Mouse (Mus musculus) embryonic fibroblast, embryonic 13.5 days (primary cell): ENCODE measurements at regions not wholly inside any gene's neighbourhood (a gene's known extent, or its start where the extent isn't known, plus 50 kb on each side); places are given as distances from the start of the nearest gene placed in this dataset.
"Not testable (repeated sequence)": the region's sequence is repeated elsewhere in the genome, so short reads cannot be mapped to it uniquely, and the experiment has no call there.

Experiments used
- H3K27ac ChIP-seq: 2 replicates; pipeline ENCODE4 v1.5.1; 2012; ENCODE audit warnings: low read length, control low read depth, inconsistent platforms; ENCODE audit not compliant: insufficient read depth
- H3K4me1 ChIP-seq: 2 replicates; pipeline ENCODE4 v1.6.1; 2011; ENCODE audit warnings: low read length; ENCODE audit not compliant: control insufficient read depth, insufficient read depth
- H3K4me3 ChIP-seq: 2 replicates; pipeline ENCODE4 v1.5.1; 2011; ENCODE audit warnings: mild to moderate bottlenecking, control low read depth, low read length; ENCODE audit not compliant: insufficient read depth
- CTCF ChIP-seq: IDR thresholded peaks from 2 replicates; pipeline ENCODE4 v1.5.1; 2011; ENCODE audit warnings: mild to moderate bottlenecking, control low read depth, low read length, moderate library complexity, borderline replicate concordance; ENCODE audit not compliant: insufficient read depth
- POLR2A ChIP-seq: IDR thresholded peaks from 2 replicates; pipeline ENCODE4 v1.6.1; 2011; ENCODE audit warnings: low read depth, mild to moderate bottlenecking, control low read depth, low read length, moderate library complexity

DNA sequence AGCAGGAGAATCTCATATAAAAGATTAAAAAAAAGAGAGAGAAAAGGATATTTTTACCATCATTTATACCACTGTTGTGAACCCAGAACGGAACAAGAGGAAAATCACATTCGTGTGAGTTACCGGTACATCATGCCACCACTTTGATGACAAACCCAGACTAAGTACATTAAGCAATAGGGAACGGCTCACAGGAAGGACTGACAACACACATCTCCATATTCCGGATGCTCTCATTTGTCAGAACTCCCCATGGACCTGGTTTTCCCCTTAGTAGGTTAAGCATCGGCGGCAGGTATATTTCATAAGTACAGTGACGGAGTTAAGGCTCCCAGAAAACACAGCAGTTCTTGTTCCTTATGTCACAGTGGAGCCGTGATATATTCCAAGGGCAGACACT lies 170.8 kb upstream of the Mon1b start:
- H3K27ac ChIP-seq = no peak overlapping the region
- H3K4me3 ChIP-seq = no peak overlapping the region
- TF ChIP-seq CTCF = no peak
- no peak for TF ChIP-seq POLR2A
- H3K4me1 ChIP-seq = no peaks in the 10 kb centered on the region

DNA sequence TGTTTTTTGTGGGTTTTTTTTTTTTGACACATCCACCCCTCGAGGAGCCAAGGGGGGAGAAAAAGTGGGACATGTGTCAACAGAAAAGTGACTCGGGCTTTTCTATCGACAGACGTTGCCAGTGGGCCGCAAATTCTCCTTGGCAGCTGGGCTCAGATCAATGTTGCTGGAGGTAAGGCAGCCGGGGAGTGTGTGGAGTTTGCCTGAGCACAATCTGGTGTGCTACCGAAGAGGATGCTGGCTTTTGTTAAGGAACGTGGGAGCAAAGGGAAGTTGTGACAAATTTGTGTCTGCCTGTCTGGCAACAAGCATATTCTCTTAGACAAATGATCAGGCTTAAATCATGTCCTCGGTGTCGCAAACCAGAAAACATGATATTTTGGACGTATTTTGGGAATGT lies 170.2 kb upstream of the Mon1b start:
- TF ChIP-seq POLR2A = no peak
- no peak for TF ChIP-seq CTCF
- Histone ChIP-seq H3K4me1 (no peaks in the 10 kb centered on the region), H3K27ac (no peak overlapping the region), H3K4me3 (no peak overlapping the region)

DNA sequence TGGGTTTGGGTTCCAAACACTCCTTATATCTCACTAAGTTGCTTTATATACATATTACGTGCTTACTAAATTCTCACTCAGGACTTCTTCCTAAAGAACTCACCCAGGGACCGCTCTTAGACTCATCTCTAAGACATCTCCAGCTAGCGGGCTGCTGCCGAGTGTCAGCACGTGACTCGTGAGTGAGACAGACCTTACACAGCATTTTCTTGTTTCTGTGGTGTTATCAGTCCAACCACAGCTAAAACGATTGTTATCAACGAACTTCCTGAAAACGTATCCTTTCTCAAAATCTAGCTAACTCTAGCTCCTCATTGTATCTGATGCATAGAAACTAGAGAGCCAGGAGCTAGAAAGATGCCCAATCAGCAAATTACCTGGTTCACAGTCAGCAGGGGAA lies 168.7 kb upstream of the Mon1b start:
- Histone ChIP-seq H3K27ac (no peak overlapping the region), H3K4me1 (no peaks in the 10 kb centered on the region), H3K4me3 (no peak overlapping the region)
- TF ChIP-seq CTCF = no peak
- TF ChIP-seq POLR2A = no peak

DNA sequence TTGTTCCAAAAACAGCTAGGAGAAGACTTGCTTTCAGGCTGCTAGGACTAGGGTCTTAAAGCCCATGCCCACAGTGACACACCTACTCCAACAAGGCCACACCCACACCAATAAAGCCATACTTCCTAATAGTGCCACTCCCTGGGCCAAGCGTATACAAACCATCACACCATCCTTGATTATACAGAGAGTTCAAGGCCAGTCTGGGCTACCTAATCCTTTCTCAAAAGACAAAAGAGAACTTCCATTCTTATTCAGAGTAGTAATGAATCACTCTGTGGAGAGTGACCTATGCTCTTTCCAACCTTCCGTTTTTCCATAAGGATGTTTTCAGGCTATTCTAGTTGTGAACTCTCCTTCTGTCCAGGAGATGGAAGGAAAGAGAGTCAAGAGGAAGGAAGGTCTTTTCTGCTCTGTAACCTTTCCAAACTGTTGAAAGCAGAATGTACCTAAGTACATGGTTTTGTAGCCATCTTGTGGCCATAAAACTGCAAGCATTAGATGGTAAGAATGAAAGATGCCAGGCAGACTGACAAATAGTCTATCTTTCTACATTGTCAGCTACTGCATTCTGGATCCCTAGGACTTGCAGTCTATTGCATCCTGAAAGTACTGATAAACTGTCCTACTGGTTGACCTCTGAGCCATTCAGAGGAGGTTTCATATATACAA lies 145.8 kb upstream of the Mon1b start:
- Histone ChIP-seq H3K4me3 (no peak overlapping the region), H3K27ac (no peak overlapping the region), H3K4me1 (no peaks in the 10 kb centered on the region)
- TF ChIP-seq POLR2A (no peak), CTCF (no peak)

DNA sequence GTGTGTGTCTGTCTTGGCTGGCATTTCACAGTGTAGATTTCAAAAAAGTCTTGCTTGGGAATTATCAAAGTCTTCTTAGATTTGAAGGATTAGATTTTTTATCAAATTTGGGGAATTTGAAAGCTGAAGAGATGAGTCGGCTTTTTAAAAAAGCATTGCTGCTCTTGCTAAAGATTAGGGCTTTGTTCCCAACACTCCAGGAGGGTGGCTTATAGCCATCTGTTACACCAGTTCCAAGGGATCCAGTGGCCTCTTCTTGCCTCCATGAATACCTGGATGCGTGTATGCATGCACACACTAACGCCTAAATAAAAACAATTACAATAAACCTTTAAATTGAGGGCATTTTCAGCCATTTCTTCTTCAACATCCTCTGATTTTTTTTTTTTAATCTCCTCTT lies 144.5 kb upstream of the Mon1b start:
- Histone ChIP-seq H3K4me3 (no peak overlapping the region), H3K4me1 (no peaks in the 10 kb centered on the region), H3K27ac (no peak overlapping the region)
- TF ChIP-seq CTCF = no peak
- no peak for TF ChIP-seq POLR2A

DNA sequence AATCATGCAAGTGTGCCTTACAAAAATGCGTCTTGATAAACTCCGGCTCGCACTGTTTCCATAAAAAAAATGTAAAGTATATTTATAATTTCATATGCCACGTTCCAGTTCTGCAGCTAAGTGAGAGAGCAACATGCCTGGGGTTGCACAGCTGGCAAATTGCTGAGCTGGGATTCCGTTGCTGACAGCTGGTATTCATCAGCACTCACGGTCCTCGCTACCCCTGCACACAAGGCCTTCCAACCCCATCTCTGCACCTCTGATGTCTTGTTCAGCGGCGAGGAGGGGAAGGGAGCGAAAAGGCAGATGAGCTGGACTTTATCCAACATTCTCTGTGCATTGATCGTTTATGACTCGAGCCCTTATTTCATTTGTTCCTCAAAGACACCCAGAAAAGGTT lies 138.5 kb upstream of the Mon1b start:
- TF ChIP-seq POLR2A = no peak
- TF ChIP-seq CTCF = no peak
- Histone ChIP-seq H3K27ac (no peak overlapping the region), H3K4me1 (no peaks in the 10 kb centered on the region)

DNA sequence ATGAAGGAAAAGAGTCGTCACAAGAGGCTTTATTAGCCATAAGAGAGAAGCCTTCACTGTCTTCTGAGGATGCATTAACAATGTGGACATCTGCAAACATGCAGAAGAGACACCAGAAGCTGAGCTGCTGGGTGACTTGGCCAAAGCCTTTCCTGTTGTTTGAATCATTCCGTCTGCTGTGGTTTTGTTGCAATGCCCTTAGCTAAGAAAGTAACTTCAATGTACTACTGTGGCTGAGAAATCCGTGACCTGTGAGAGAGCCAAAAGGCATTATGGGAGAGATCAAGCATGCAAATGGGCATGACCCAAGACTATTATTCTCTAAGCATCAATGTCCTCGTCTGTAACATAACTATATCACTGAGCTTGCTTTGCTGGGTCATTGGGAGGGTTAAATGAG lies 132.7 kb upstream of the Mon1b start:
- no peak for TF ChIP-seq POLR2A
- TF ChIP-seq CTCF = no peak
- no peaks in the 10 kb centered on the region for H3K4me1 ChIP-seq
- H3K4me3 ChIP-seq = no peak overlapping the region
- H3K27ac ChIP-seq = no peak overlapping the region

More for the DNA sequence above, 138.5 kb upstream of the Mon1b start:
- H3K4me3 ChIP-seq = no peak overlapping the region

DNA sequence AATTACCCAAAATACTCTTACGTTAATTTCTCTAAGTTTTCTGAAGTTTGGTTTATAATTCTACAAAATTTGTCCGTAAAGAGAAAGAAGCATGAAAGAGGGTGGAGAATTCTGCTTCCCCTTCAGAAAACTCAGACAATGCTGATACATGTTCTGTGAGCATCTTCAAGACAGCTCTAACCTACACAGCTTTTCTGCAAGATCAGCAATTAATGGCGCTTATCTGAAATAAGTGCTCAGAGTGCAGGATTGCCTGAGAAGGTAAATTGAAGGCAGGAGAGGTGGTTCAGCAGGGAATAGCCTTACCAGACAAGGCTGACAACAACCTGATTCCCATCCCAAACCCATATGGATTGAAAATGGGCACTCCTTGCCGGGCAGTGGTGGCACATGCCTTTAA lies 122.5 kb upstream of the Mon1b start:
- no peak overlapping the region for H3K27ac ChIP-seq
- no peak for TF ChIP-seq CTCF
- no peak for TF ChIP-seq POLR2A
- no peak overlapping the region for H3K4me3 ChIP-seq
- no peaks in the 10 kb centered on the region for H3K4me1 ChIP-seq

DNA sequence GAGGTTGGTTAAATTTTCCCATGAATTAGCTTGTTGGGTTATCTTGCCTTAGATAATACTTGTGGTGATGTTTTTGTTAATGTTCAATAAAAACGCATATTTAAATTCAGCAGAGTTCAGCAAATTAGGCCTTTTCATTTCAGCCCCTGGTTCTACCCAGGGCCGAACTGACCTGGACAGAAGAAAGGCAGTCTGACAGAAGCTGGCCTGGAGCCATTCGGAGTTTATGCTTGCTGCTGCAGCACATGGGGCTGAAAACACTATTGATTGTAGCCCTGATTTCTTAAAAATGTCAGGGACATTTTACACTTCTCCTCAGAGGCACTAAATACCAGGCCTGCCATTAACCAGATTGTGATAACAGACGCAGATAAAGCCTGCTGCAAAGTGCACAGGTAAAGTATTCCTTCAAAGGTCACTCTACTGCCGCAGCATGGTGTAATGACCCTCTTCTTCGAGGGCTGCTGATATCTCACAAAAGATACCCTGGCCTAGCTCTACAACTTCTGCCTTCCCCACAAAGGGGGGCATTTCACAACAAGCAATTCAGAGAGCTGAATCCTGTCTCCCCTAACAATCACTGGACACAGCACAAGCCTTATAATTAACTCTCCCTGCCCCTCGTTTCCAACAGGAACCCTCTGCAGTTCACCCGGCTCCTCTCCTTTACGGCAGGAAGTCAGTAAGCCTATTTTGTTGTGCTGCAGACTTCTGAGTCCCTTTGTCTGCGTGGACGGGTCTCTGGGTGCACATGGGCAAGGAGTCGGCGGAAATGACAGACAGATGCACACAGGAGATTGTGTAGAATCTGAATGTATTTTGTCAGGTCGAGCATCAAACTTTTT lies 121.3 kb upstream of the Mon1b start:
- no peak for TF ChIP-seq POLR2A
- TF ChIP-seq CTCF = no peak

DNA sequence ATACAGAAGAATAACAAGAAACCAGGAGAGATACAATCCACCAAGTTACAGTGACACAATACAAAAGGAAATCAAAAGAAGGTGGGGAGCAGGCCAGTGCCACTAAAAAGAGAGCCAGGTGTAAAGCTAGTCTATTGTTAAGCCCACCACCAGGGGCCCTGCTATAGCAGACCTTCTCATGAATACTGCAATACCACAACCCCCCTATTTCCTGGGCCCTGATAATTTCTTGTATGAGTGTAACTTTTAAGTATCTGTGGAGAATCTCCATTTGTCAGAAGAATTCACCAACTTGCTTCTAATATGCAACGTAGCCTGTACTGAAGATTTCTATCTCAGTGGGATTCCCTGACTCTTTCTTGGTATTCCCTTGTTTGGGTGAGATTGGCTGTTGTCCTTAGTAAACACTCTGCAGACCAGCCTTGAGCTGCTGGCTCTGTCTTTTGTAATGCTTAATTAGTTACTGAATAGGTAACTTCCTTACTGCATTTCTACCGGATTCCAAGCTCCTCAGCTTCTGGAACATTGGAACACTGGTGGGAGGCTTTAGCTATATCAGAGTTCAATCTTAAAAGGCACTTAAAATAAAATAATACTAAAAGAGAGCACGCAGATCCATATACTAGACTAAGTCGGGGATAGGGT lies 120.5 kb upstream of the Mon1b start:
- H3K4me3 ChIP-seq, H3K27ac ChIP-seq, H3K4me1 ChIP-seq: not testable (repeated sequence)

More for the DNA sequence above, 121.3 kb upstream of the Mon1b start:
- H3K27ac ChIP-seq = no peak overlapping the region
- no peaks in the 10 kb centered on the region for H3K4me1 ChIP-seq
- no peak overlapping the region for H3K4me3 ChIP-seq
